ENCODE assay signal across 33 mouse cellular contexts in genomic region chr5:107765946-107766345, GRCm38 (mm10). TPM values are rescaled to one million over a fixed set of nuclear protein-coding genes. Genes with fewer than 3 reads are reported as not detected.
"Had no signal": no experiment of that assay in that cellular context is flagged by ENCODE, and none has a peak within 500 bp of the region (broad histone marks: within the 10 kb centered on the region; RNA-seq: fewer than 3 reads in every experiment).

No protein-coding gene starts in this region.

- DNase-seq: gastrocnemius, postnatal 14 days; gastrocnemius, postnatal 36 days; heart, adult 18-20 months; heart, postnatal 14 days; heart, postnatal 36 days; kidney, adult 11 months; kidney, adult 2 months; kidney, adult 9 months; kidney, postnatal 14 days; kidney, postnatal 36 days; layer of hippocampus, adult 9-11 months; layer of hippocampus, postnatal 36 days; left cerebral cortex, postnatal 4 days had no signal

- H3K9ac ChIP-seq: heart, embryonic 13.5 days; heart, embryonic 15.5 days; hindbrain, embryonic 13.5 days; hindbrain, embryonic 15.5 days; kidney, embryonic 15.5 days; limb, embryonic 13.5 days; limb, embryonic 15.5 days; liver, embryonic 12.5 days had no signal

- H3K4me1 ChIP-seq: heart, embryonic 13.5 days; hindbrain, embryonic 13.5 days; hindbrain, embryonic 15.5 days; kidney, embryonic 15.5 days; limb, embryonic 13.5 days; limb, embryonic 15.5 days; liver, embryonic 12.5 days had no signal

- H3K27me3 ChIP-seq: heart, embryonic 13.5 days; heart, embryonic 15.5 days; hindbrain, embryonic 13.5 days; hindbrain, embryonic 15.5 days; kidney, embryonic 15.5 days; limb, embryonic 13.5 days; limb, embryonic 15.5 days had no signal

- H3K36me3 ChIP-seq: heart, embryonic 15.5 days; hindbrain, embryonic 15.5 days had no signal

- H3K4me3 ChIP-seq: heart, embryonic 13.5 days; heart, embryonic 15.5 days; hindbrain, embryonic 13.5 days; hindbrain, embryonic 15.5 days; kidney, embryonic 15.5 days; limb, embryonic 13.5 days; limb, embryonic 15.5 days; liver, embryonic 12.5 days had no signal

- H3K27ac ChIP-seq: heart, embryonic 13.5 days; heart, embryonic 15.5 days; hindbrain, embryonic 13.5 days; hindbrain, embryonic 15.5 days; hindbrain, postnatal 0 days; kidney, embryonic 15.5 days; kidney, postnatal 0 days; limb, embryonic 13.5 days; limb, embryonic 15.5 days; liver, embryonic 12.5 days had no signal

RNA-seq across cellular contexts. Expression of gene Gfi1, which starts 40.1 kb away (rescaled TPM):
- total RNA-seq: gastrocnemius, adult 18-20 months; gastrocnemius, adult 8-10 months; gastrocnemius, postnatal 14 days; heart, postnatal 36 days; layer of hippocampus, adult 18-20 months; layer of hippocampus, adult 8-10 months; layer of hippocampus, postnatal 14 days; layer of hippocampus, postnatal 36 days; left cerebral cortex, adult 18-20 months; left cerebral cortex, adult 8-10 months; left cerebral cortex, postnatal 10 days had no signal
- polyA plus RNA-seq: heart, embryonic 11.5 days; heart, embryonic 13.5 days; heart, postnatal 0 days; hindbrain, embryonic 13.5 days; hindbrain, embryonic 15.5 days; kidney, embryonic 15.5 days; kidney, postnatal 0 days had no signal
